8 mouse cellular contexts compared by ENCODE assay signal in genomic region chr5:150436629-150437389, GRCm38 (mm10).
DNase-seq lines count a peak whose midpoint lies in the region; ATAC-seq and TF ChIP-seq lines count a peak whose summit lies in the region.

No protein-coding gene starts in this region.

- no peak for DNase-seq in heart, adult 9 months (ENCODE audit: low spot score in 2 of 2)
- DNase-seq in cerebellum, adult 9-10 months = peak; percentile 87
- peak; percentile 70 to 81 for DNase-seq in gastrocnemius, adult 8-10 months (ENCODE audit: low spot score in 2 of 2)
- DNase-seq in layer of hippocampus, adult 2 months (ENCODE audit: low spot score in 2 of 2) = peak; percentile 22 to 35
- no peak for DNase-seq in ovary, postnatal 10 days (ENCODE audit: low spot score)
- DNase-seq in testis, postnatal 10 days (ENCODE audit: low spot score) = no peak

- peak overlapping the region; percentile 64 for H3K4me2 ChIP-seq in heart, embryonic 11.5 days
- H3K4me2 ChIP-seq in midbrain, embryonic 13.5 days (replicated peaks) = peak overlapping the region; percentile 50

- no peak for ATAC-seq in heart, embryonic 11.5 days (replicated peaks; ENCODE audit: insufficient number of reproducible peaks, low FRiP score, low TSS enrichment)
- no peak for ATAC-seq in midbrain, embryonic 13.5 days

- H3K4me3 ChIP-seq in heart, embryonic 11.5 days (ENCODE audit: low read depth, low read length) = peak overlapping the region; percentile 30
- peak overlapping the region; percentile 2; the same call in 1 of the 2 replicates for H3K4me3 ChIP-seq in layer of hippocampus, adult 2 months
- peak overlapping the region; percentile 22 for H3K4me3 ChIP-seq in midbrain, embryonic 13.5 days (replicated peaks)

- H3K27me3 ChIP-seq in heart, embryonic 11.5 days (ENCODE audit: control insufficient read depth, insufficient read depth, low read length) = no peaks in the 10 kb centered on the region
- no peaks in the 10 kb centered on the region for H3K27me3 ChIP-seq in midbrain, embryonic 13.5 days

- H3K27ac ChIP-seq in heart, embryonic 11.5 days (ENCODE audit: low read depth, low read length) = no peak overlapping the region
- peak overlapping the region; percentile 71 for H3K27ac ChIP-seq in layer of hippocampus, adult 2 months
- H3K27ac ChIP-seq in midbrain, embryonic 13.5 days = no peak overlapping the region

- peaks cover 19% of the 10 kb centered on the region for H3K36me3 ChIP-seq in heart, embryonic 11.5 days (ENCODE audit: control insufficient read depth, insufficient read depth, low read length)
- peaks cover 66% of the 10 kb centered on the region for H3K36me3 ChIP-seq in midbrain, embryonic 13.5 days

- H3K9me3 ChIP-seq in heart, embryonic 11.5 days (replicated peaks; ENCODE audit: control insufficient read depth, low read length) = peaks cover 2% of the 10 kb centered on the region; the same call in 1 of the 2 replicates
- H3K9me3 ChIP-seq in midbrain, embryonic 13.5 days = no peaks in the 10 kb centered on the region; the same call in 1 of the 2 replicates

- no peak for TF ChIP-seq CTCF in layer of hippocampus, adult 2 months (conservative IDR thresholded peaks at IDR 0.05)

- 0 out of 2 replicates have a peak, but pooled peaks cover 3% of the 10 kb centered on the region for H3K4me1 ChIP-seq in heart, embryonic 11.5 days (ENCODE audit: control insufficient read depth, insufficient read depth, low read length)
- H3K4me1 ChIP-seq in midbrain, embryonic 13.5 days (replicated peaks) = 0 out of 2 replicates have a peak, but pooled peaks cover 4% of the 10 kb centered on the region

- WGBS in heart, embryonic 11.5 days (ENCODE audit: insufficient replicate concordance) = 22% methylated on average over 34 of the region's 34 CpGs
- 24% methylated on average over 34 of the region's 34 CpGs for WGBS in midbrain, embryonic 13.5 days

- H3K9ac ChIP-seq in heart, embryonic 11.5 days (ENCODE audit: low read depth, low read length) = peak overlapping the region; percentile 56; the same call in 1 of the 2 replicates
- H3K9ac ChIP-seq in midbrain, embryonic 13.5 days (replicated peaks) = peak overlapping the region; percentile 41; the same call in 1 of the 2 replicates

Comparison
In these comparisons a context has a peak if more than half of its experiments do, and no peak if none do; other contexts are left out.
1. DNase-seq: peak in cerebellum, adult 9-10 months (single experiment), gastrocnemius, adult 8-10 months (2 of 2) and layer of hippocampus, adult 2 months (2 of 2); none in heart, adult 9 months (0 of 2), ovary, postnatal 10 days (single experiment) and testis, postnatal 10 days (single experiment).
2. Peak in every context shown above with its lines, with median percentiles within 50 percentile points of each other: H3K4me3 ChIP-seq.